Mouse (Mus musculus): ENCODE measurements around the gene Cradd.

GRCm38 (mm10) chr10:95265576-95265975 is 58.4 kb downstream of the Cradd start:
- no peak for TF ChIP-seq GATA1 (IDR thresholded peaks at IDR 0.05; ENCODE audit: borderline replicate concordance, low read length)
- TF ChIP-seq FLI1 (IDR thresholded peaks at IDR 0.05; ENCODE audit: low read length) = no peak
